Mouse (Mus musculus) heart, embryonic 11.5 days (tissue): ENCODE data around the gene Fth1. TPM values are rescaled to one million over a fixed set of nuclear protein-coding genes. Genes with fewer than 3 reads are reported as not detected.
A peak's percentile ranks its signal among the peaks of the same experiment; 100 is the strongest.
"Not testable (repeated sequence)": the region's sequence is repeated elsewhere in the genome, so short reads cannot be mapped to it uniquely, and the experiment has no call there.

ENCODE experiments used
- ATAC-seq: fragments of 200-750 bp; cut with Nextera tagmentation; replicated peaks from 2 replicates; pipeline ENCODE4 v1.8.0; 2017; ENCODE audit warnings: moderate library complexity; ENCODE audit not compliant: insufficient number of reproducible peaks, low FRiP score, low TSS enrichment
- H3K27ac ChIP-seq: fragments of 300-500 bp; sonication (generic); 2 replicates; pipeline ENCODE4 v1.5.1; 2014; ENCODE audit warnings: mild to moderate bottlenecking, low read depth, low read length
- H3K27me3 ChIP-seq: fragments of 300-500 bp; sonication (generic); 2 replicates; pipeline ENCODE4 v1.6.1; 2014; ENCODE audit warnings: mild to moderate bottlenecking, low read length, mixed read lengths; ENCODE audit not compliant: control insufficient read depth, insufficient read depth
- H3K36me3 ChIP-seq: fragments of 300-500 bp; sonication (generic); 2 replicates; pipeline ENCODE4 v1.6.1; 2014; ENCODE audit warnings: mild to moderate bottlenecking, low read length, moderate library complexity, mixed read lengths; ENCODE audit not compliant: control insufficient read depth, insufficient read depth
- H3K4me1 ChIP-seq: fragments of 300-500 bp; sonication (generic); 2 replicates; pipeline ENCODE4 v1.6.1; 2014; ENCODE audit warnings: low read length; ENCODE audit not compliant: control insufficient read depth, insufficient read depth
- H3K4me2 ChIP-seq: fragments of 300-500 bp; sonication (generic); 2 replicates; pipeline ENCODE4 v1.6.1; 2014; ENCODE audit warnings: mild to moderate bottlenecking, moderate library complexity
- H3K4me3 ChIP-seq: fragments of 300-500 bp; sonication (generic); 2 replicates; pipeline ENCODE4 v1.5.1; 2014; ENCODE audit warnings: low read depth, low read length
- H3K9ac ChIP-seq: fragments of 300-500 bp; sonication (generic); 2 replicates; pipeline ENCODE4 v1.6.1; 2014; ENCODE audit warnings: mild to moderate bottlenecking, low read depth, low read length, moderate library complexity
- H3K9me3 ChIP-seq: fragments of 300-500 bp; sonication (generic); replicated peaks from 2 replicates; pipeline ENCODE4 v1.6.1; 2016; ENCODE audit warnings: low read length; ENCODE audit not compliant: control insufficient read depth
- WGBS: fragments of 180-500 bp; shearing (Covaris S2); extraction: QIAGEN DNeasy Blood & Tissue Kit; methylation state at CpG from one replicate; pipeline ENCODE4 v1.1.7; 2014; ENCODE audit not compliant: insufficient replicate concordance; 5-methylcytosine and 5-hydroxymethylcytosine counted together
- polyA plus RNA-seq: library from polyadenylated mRNA; unstranded; fragments of >200 nt; fragmentation: Nextera tagmentation; extraction: Ambion mirVana; gene quantifications from 2 replicates; pipeline ENCODE4 v1.2.1, GENCODE M21; 2014

The Fth1 gene
- polyA plus RNA-seq, 1 experiment from 2014 or later: 2,294 TPM

- H3K27me3 ChIP-seq: no peaks in the 10 kb centered on the region
- WGBS: 34% methylated on average over 1 of the region's 1 CpGs
- H3K4me2 ChIP-seq: no peak overlapping the region
- H3K4me3 ChIP-seq: no peak overlapping the region
- H3K9ac ChIP-seq: peak overlapping the region; percentile 8; the same call in 1 of the 2 replicates
- H3K36me3 ChIP-seq: no peaks in the 10 kb centered on the region
- H3K27ac ChIP-seq: no peak overlapping the region
- ATAC-seq: no peak
- H3K9me3 ChIP-seq: no peaks in the 10 kb centered on the region
- peaks cover 12% of the 10 kb centered on the region for H3K4me1 ChIP-seq
Measured at GRCm38 (mm10) chr19:9955438-9955837, 25.0 kb upstream of the Fth1 start.

DNA sequence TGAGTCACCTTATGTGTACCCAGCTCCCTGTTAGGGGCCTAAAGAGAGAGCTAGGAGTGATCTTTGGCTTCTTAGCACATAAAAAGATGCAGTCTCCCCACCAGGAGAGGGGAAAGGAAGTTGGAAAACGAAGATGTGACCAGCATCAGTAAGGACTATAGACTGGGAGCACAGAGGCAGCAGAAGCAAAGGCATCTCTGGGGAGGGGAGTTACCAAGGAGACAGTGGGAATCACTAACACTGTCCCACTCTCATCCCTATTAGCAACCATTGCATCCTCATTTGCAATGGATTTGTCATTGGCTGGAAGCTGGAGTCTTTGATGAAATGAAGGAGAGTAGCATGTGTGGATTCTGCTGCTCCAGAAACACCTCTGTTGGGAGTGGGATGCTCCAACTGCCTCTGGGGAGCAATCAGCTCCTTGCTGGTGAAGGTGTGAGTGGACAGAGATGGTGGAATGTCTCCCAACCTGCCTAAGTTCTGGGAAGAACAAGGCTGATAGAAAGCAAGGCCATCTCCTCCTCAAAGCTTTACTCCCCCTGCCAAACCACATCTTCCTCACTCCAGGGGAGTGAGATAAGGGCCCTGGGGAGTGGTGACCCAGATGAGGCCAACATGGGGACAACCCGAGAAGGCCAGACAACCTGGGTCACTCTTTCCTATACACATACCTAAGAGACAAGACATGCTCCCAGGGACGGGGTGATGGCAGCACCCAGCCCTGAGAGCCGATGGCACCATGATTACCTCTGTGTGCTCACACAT lies 23.6 kb upstream of the Fth1 start:
- Histone ChIP-seq H3K4me1 (peaks cover 12% of the 10 kb centered on the region), H3K9ac (no peak overlapping the region), H3K27ac (no peak overlapping the region), H3K27me3 (no peaks in the 10 kb centered on the region), H3K4me3 (no peak overlapping the region), H3K36me3 (no peaks in the 10 kb centered on the region), H3K4me2 (no peak overlapping the region), H3K9me3 (no peaks in the 10 kb centered on the region)
- 54% methylated on average over 4 of the region's 4 CpGs for WGBS
- no peak for ATAC-seq

DNA sequence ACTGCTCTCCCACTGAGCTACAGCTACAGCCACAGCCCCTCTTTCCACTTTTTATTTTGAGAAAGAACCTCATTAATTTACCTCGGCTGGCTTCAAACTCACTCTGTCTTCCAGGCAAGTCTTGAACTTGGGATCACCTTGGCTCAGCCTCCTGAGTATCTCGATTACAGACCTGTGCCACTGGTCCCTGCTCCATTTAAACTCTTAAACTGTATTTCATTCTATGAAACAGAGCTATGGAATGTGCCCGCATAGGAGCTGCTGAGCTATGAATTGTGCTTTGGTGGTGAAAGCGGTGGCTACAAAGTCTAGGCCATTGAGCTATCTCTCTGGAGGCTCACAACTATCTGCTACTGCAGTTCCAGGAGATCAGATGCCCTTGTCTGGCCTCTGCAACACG lies 22.4 kb upstream of the Fth1 start:
- ATAC-seq: no peak
- no peak overlapping the region for H3K4me2 ChIP-seq
- no peak overlapping the region for H3K4me3 ChIP-seq
- no peak overlapping the region for H3K27ac ChIP-seq
- H3K27me3 ChIP-seq: no peaks in the 10 kb centered on the region
- WGBS: 81% methylated on average over 5 of the region's 5 CpGs
- H3K9ac ChIP-seq: no peak overlapping the region
- no peaks in the 10 kb centered on the region for H3K9me3 ChIP-seq
- H3K4me1 ChIP-seq: peaks cover 12% of the 10 kb centered on the region
- H3K36me3 ChIP-seq: no peaks in the 10 kb centered on the region

DNA sequence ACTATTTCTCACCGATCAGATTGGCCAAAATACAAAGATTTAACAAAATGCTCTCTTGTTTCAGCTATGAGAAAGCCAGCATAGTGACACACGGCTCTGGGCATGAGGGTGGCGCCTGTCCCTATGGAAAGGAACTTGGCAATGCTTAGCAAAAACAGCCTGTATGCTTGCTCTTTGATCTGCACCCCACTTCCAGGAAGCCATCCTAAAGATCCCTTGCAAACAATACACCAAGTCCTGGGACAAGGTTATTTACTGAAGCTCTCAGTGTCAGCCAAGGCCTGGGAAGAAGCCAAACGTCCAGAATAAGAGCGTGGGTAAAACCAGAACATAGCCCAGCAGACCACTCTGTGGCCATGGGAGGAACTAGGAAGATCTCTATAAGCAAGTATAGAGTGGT lies 19.6 kb upstream of the Fth1 start:
- no peak for ATAC-seq
- 68% methylated on average over 5 of the region's 5 CpGs for WGBS
- peaks cover 7% of the 10 kb centered on the region; the same call in 1 of the 2 replicates for H3K4me1 ChIP-seq
- no peaks in the 10 kb centered on the region for H3K27me3 ChIP-seq
- H3K36me3 ChIP-seq: no peaks in the 10 kb centered on the region
- no peaks in the 10 kb centered on the region for H3K9me3 ChIP-seq
- H3K4me2 ChIP-seq: no peak overlapping the region
- H3K27ac ChIP-seq: no peak overlapping the region
- no peak overlapping the region for H3K4me3 ChIP-seq
- H3K9ac ChIP-seq: no peak overlapping the region

DNA sequence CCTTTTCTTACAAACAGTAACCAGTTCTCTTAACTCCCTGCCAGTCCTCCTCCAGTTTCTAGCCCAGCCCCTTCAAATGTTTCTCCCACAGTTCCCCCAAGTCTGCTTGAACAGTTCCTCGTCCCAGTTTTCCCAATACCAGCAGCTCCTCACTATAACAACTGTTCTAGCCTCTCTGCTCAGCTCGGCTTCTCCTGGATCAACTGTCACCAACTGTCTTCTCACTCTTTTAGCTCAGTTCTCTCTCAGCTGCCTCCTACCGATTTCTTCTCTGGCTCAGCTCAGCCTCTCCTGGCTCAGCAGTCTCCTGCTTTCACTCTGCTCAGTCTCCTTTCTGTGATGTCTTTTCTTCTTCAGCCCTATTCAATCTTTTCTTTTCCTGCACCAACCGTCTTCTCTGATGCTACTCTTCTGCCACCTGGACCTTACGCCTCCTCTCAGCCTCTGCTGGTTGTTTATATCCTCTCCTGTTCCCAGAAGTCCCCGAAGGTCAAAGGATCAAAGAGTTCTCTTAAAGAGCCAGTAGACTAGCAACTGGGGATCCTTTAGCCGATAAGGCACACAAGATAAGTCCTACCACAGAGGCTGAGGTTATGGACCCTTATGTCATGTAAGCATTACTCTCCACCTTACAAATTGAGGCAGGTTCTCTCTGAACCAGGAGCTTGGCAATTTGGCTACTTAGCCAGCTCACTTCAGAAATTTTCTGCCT lies 16.0 kb upstream of the Fth1 start:
- no peak for ATAC-seq
- Histone ChIP-seq H3K9me3 (no peaks in the 10 kb centered on the region), H3K4me2 (peak overlapping the region; percentile 17), H3K27ac (no peak overlapping the region), H3K9ac (peak overlapping the region; percentile 30; the same call in 1 of the 2 replicates), H3K4me1 (peaks cover 7% of the 10 kb centered on the region; the same call in 1 of the 2 replicates), H3K27me3 (no peaks in the 10 kb centered on the region), H3K4me3 (no peak overlapping the region), H3K36me3 (no peaks in the 10 kb centered on the region)
- WGBS: 15% methylated on average over 7 of the region's 7 CpGs

DNA sequence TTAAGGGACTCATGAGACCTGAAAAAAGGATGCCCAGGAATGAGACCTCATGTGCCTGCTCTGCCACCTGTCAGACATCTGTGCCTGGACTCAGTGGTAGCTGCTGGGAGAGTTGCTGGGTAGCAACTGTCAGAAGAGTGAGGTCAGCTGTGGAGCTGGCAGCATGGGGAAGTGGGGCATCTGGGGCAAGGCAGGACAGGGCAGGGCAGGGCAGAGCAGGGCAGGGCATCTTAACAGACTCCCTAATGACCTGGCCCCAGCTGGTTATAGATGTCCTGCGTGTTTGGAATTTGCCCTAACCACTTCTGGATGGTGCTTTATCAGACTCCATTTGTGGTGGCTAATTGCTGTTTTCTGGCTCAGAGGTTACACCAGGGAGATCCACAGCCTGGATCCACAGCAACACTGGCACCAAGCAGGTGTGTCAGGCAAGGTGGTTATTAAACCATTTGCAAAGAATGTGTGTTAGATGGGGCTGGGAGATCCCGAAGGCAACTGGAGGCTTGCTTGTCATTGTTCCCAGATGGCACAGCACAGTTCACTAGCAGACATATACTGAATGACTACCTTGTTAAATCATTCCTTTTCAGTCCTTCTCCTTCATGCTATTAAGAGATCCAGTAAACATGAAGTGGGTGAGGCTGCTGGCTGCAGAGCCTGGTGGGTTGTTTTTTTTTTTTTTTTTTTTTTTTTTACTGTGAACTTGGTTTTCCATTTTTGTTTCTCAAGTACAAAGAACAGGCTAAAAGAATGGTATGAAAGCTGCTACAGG lies 14.1 kb upstream of the Fth1 start:
- 55% methylated on average over 2 of the region's 2 CpGs for WGBS
- Histone ChIP-seq H3K9me3 (no peaks in the 10 kb centered on the region), H3K4me3 (no peak overlapping the region), H3K4me2 (no peak overlapping the region), H3K4me1 (peaks cover 7% of the 10 kb centered on the region; the same call in 1 of the 2 replicates), H3K27me3 (no peaks in the 10 kb centered on the region), H3K27ac (no peak overlapping the region), H3K9ac (no peak overlapping the region), H3K36me3 (no peaks in the 10 kb centered on the region)
- ATAC-seq: no peak

DNA sequence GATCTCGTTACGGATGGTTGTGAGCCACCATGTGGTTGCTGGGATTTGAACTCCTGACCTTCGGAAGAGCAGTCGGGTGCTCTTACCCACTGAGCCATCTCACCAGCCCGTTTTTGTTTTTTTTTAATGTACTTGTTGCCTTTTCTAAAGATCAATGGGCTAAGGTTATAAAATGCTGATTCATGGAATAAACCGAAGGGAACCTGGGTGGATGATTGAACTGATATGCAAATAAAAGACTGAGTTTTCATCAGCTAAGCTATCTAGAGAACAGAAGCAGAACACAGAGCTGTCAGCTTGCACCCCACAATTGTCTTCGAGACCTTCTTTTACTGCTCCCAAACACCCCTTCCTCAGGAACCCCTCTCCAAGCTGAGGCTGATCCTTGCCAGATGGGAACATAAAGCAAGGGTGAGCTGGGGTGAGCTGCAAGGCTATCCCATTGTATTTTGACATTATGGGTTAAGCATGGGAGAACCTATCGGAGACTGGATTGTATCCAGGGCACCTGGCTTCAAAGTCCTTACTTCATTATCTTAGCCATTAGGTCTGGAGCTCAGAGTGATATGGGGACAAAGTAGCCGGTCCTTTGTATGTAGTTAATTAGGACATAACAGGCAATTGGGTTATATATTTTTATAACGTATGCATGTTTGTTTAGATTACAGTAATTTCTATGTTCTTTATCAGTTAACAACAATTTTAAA lies 12.2 kb upstream of the Fth1 start:
- WGBS: 80% methylated on average over 10 of the region's 10 CpGs

GRCm38 (mm10) chr19:9974853-9975252 lies 5.5 kb upstream of the Fth1 start:
- ATAC-seq, H3K27ac ChIP-seq: not testable (repeated sequence)
- 34% methylated on average over 2 of the region's 2 CpGs for WGBS

More for the DNA sequence above, 12.2 kb upstream of the Fth1 start:
- H3K4me2 ChIP-seq: no peak overlapping the region
- H3K4me1 ChIP-seq: peaks cover 7% of the 10 kb centered on the region; the same call in 1 of the 2 replicates
- no peak for ATAC-seq
- H3K4me3 ChIP-seq: no peak overlapping the region
- H3K9me3 ChIP-seq: no peaks in the 10 kb centered on the region
- no peak overlapping the region for H3K27ac ChIP-seq
- H3K9ac ChIP-seq: no peak overlapping the region
- H3K36me3 ChIP-seq: no peaks in the 10 kb centered on the region
- no peaks in the 10 kb centered on the region for H3K27me3 ChIP-seq

More at GRCm38 (mm10) chr19:9974853-9975252, 5.5 kb upstream of the Fth1 start:
- peaks cover 15% of the 10 kb centered on the region; the same call in 1 of the 2 replicates for H3K4me1 ChIP-seq
- not testable (repeated sequence) for H3K27me3 ChIP-seq, H3K9me3 ChIP-seq, H3K9ac ChIP-seq, H3K36me3 ChIP-seq, H3K4me2 ChIP-seq, H3K4me3 ChIP-seq
